Mouse (Mus musculus) small intestine, adult 2 months (tissue): ENCODE data around the gene Naaa. TPM values are rescaled to one million over a fixed set of nuclear protein-coding genes. Genes with fewer than 3 reads are reported as not detected.

ENCODE experiments used
- H3K27ac ChIP-seq: fragments of 200-500 bp; 2 replicates; pipeline ENCODE4 v1.5.1; 2012; ENCODE audit warnings: low read depth, low read length, control low read depth, inconsistent platforms; ENCODE audit not compliant: insufficient read depth
- H3K27me3 ChIP-seq: fragments of 200-500 bp; 2 replicates; pipeline ENCODE4 v1.6.1; 2012; ENCODE audit warnings: mild to moderate bottlenecking, moderate library complexity, low read length, inconsistent platforms; ENCODE audit not compliant: control insufficient read depth, insufficient read depth
- H3K36me3 ChIP-seq: fragments of 200-500 bp; 2 replicates; pipeline ENCODE4 v1.6.1; 2012; ENCODE audit warnings: mild to moderate bottlenecking, low read length, control low read depth, inconsistent platforms; ENCODE audit not compliant: control insufficient read depth, insufficient read depth
- H3K4me1 ChIP-seq: fragments of 200-500 bp; 2 replicates; pipeline ENCODE4 v1.6.1; 2012; ENCODE audit warnings: low read length, inconsistent platforms, mixed read lengths; ENCODE audit not compliant: control insufficient read depth, insufficient read depth, insufficient read length
- H3K4me3 ChIP-seq: fragments of 200-500 bp; 2 replicates; pipeline ENCODE4 v1.5.1; 2012; ENCODE audit warnings: low read depth, mild to moderate bottlenecking, control low read depth, inconsistent platforms, low read length, moderate library complexity
- CTCF ChIP-seq: fragments of 200-500 bp; IDR thresholded peaks from 2 replicates; pipeline ENCODE4 v1.5.1; 2012; ENCODE audit warnings: low read depth, mild to moderate bottlenecking, control low read depth, inconsistent platforms, low read length, moderate library complexity, mixed read lengths; ENCODE audit not compliant: insufficient replicate concordance, insufficient read length; ENCODE audit errors: extremely low read depth
- POLR2A ChIP-seq: fragments of 200-500 bp; IDR thresholded peaks from 2 replicates; pipeline ENCODE4 v1.6.1; 2012; ENCODE audit warnings: low read depth, mild to moderate bottlenecking, control low read depth, inconsistent platforms, low read length, moderate library complexity
- WGBS: fragments of 180-500 bp; shearing (Covaris S2); methylation state at CpG from one replicate; pipeline ENCODE4 v1.1.7; 2018; 5-methylcytosine and 5-hydroxymethylcytosine counted together
- polyA plus RNA-seq: library from polyadenylated mRNA; depleted of rRNA; stranded (reverse); fragments of >200 nt; gene quantifications from 2 replicates; pipeline ENCODE4 v1.2.3, GENCODE M21; 2012; rRNA removed

The Naaa gene
- 28.9 and 59.9 TPM in 2 replicates for polyA plus RNA-seq

DNA sequence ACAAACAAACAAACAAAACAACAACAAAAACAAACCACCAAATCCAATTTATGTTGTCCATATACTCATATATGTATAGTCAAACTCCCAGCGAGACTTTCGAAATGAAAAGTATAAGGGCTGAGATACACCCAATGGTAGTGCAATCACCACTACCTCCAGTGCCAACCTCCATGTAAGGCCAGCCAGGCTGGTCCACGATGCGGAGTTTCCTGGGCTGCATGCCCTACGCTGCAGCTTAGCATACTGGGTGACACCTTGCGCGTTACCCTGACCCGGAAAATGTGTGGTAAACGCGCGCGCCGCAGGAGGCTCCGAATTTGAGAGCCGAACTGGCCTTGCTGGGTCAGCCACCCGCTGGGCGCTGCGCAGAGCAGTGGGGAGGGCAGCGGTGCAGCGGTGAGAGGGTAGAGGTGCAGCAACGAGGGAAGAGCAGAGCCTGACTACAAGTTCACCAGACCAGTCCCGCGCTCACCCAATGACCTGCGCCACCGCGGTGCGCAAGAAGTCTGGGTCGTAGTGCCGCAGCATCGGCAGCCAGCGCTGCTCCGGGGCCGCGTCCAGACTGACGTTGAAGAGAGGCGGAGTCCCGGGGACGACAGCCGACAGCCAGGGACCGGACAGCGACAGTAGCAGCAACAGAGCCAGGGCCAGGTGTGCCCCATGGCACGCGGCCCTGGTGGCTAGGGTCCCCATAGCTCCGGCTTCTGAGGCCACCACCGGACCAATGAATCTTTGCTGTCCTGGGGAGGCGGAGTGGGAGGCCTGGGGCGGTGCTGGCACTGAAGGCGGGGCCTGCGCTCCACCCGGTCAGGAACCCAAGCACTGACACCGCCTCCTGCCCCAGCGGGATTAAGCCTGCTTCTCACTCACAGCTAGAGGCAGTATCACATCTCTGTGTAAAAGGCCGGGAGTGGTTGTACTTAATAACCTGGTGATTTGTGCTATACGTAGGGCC lies at the start of gene Naaa:
TSS of gene Naaa (minus strand) at position 734 of the 958 bp plus-strand sequence.
- peak within 1 kb of the TSS; percentile 87 for H3K27ac ChIP-seq
- 1% methylated on average over 54 of the region's 54 CpGs for WGBS
- peaks cover 4% of the 10 kb centered on the region; the same call in 1 of the 2 replicates for H3K36me3 ChIP-seq
- TF ChIP-seq CTCF (peak; percentile 37; the same call in 1 of the 2 replicates), POLR2A (peak; percentile 88)
- H3K27me3 ChIP-seq: no peaks in the 10 kb centered on the region
- H3K4me1 ChIP-seq: peaks cover 19% of the 10 kb centered on the region
- H3K4me3 ChIP-seq: peak within 1 kb of the TSS; percentile 83

DNA sequence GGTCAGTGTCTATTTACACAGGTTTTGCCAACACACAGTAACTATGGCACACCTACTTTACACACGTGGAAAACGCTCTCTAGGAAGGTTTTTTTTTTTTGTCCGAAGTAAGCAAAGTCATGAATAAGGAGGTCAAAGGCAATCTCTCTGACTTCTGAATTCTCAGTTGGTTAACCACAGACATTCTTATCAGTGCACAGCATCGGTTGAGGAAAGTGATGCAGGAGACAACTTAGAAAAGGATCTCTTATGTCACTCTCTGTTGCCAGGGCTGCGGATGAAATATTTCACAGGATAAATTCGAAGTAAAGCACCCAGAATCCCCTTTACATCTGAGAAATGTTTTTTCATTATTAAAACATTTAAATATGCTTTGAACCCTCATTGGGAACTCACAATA lies 49.4 kb upstream of the Naaa start:
- WGBS: 25% methylated on average over 6 of the region's 6 CpGs
- TF ChIP-seq POLR2A: no peak
- TF ChIP-seq CTCF: no peak
- H3K4me3 ChIP-seq: no peak overlapping the region
- no peaks in the 10 kb centered on the region for H3K27me3 ChIP-seq
- no peak overlapping the region for H3K27ac ChIP-seq
- H3K4me1 ChIP-seq: peaks cover 10% of the 10 kb centered on the region
- H3K36me3 ChIP-seq: no peaks in the 10 kb centered on the region

DNA sequence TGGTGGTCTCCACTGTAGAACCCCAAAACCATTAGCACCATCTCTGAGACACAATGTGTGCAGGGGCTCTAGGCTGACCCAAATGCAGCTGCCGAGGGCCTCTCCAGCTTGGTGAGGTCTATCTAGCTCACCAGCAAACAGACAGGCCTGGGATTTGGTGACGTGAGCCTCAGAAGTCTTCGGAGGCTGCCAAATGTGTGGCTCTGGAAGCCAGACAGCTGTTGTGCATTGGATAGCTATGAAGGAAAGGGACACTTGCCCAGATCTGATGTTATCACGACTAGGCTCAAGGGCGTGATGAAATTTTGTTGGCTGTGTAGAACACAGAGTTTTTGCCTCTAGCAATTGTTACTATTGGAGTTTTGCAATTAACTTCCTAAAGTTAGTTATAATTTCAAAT lies 45.3 kb upstream of the Naaa start:
- TF ChIP-seq POLR2A (no peak), CTCF (no peak)

DNA sequence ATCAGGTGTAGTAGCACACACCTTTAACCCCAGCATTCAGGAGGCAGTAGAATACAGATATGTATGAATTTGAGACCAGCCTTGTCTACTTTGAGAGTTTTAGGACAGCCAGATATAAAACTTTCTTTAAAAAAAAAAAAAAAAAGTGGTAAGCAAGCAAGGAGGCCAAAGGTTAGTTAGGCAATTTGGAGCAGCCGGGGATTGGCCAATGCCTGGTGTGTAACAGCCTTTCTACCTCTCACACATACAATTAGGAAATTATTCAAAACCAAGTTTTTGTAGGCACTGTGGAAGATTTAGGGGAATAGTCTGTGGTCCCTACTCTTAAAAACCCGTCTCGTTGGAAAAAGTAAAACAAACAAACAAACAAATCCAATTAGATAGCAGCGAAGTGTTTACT lies 44.6 kb upstream of the Naaa start:
- H3K4me1 ChIP-seq: no peaks in the 10 kb centered on the region; the same call in 1 of the 2 replicates
- H3K36me3 ChIP-seq: no peaks in the 10 kb centered on the region
- no peak overlapping the region for H3K4me3 ChIP-seq
- whole genome bisulfite sequencing: 63% methylated on average over 4 of the region's 4 CpGs
- no peak overlapping the region for H3K27ac ChIP-seq
- TF ChIP-seq CTCF (no peak), POLR2A (no peak)
- no peaks in the 10 kb centered on the region for H3K27me3 ChIP-seq

More for the DNA sequence above, 45.3 kb upstream of the Naaa start:
- no peak overlapping the region for H3K4me3 ChIP-seq
- WGBS: 63% methylated on average over 5 of the region's 5 CpGs
- no peaks in the 10 kb centered on the region for H3K27me3 ChIP-seq
- H3K4me1 ChIP-seq: peaks cover under 1% of the 10 kb centered on the region; the same call in 1 of the 2 replicates
- no peak overlapping the region for H3K27ac ChIP-seq
- H3K36me3 ChIP-seq: no peaks in the 10 kb centered on the region

DNA sequence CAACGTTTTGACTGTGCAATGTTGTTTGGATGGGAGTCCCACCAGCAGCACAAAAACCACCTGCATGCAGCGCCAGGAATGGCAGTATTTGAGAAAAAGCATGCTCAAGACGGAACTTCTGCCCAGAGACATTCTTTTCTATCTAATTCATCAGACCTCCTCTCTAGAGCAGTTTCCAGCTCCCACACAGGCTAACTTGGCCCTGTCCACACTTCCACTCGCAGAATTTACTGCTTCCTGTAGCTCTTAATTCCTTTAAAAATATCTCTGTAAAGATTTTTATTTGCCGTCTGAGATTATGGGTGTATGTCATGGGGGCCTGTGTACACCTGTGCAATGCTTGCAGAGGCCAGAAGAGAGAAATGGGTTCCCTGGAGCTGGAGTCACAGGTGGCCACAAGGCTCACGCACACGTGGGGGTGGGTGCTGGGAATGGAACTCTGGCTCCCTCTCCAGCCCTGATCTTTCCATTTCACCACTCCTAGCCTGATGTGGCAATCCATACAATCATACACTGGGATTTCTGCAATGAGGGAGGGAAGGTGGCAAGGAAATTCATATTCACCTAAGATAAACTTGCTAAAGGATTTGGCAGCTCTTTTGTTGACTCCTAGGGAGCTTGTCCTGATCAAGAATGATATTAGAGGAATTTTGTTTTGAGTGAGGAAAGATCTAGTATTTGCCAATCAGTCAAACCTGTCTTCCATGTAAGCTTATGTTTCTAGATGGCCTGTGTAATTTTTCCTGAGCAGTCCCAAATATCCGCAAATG lies 43.8 kb upstream of the Naaa start:
- 66% methylated on average over 8 of the region's 8 CpGs for WGBS
- Histone ChIP-seq H3K4me1 (no peaks in the 10 kb centered on the region; the same call in 1 of the 2 replicates), H3K36me3 (no peaks in the 10 kb centered on the region), H3K27me3 (no peaks in the 10 kb centered on the region), H3K27ac (no peak overlapping the region), H3K4me3 (no peak overlapping the region)
- no peak for TF ChIP-seq CTCF
- TF ChIP-seq POLR2A: no peak

DNA sequence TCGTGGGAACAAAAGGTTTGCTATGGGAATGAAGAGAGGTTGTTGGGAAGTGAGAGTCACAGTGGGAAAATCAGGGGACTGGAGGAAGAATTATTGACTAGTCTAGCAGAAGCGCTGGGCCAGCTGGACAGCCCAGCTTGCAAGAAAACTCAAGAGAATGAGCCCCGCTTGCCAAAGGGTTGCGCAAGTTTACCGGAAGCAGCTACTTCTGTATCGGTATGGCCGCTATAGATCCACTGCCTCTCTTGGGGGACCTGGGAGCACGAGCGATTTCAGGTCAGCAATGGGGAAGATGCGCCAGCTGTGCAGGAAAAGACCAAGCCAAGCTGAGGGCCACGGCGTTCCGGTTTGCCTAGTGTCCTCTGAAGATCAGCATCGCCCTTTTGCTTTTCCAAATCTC lies 40.6 kb upstream of the Naaa start:
- Histone ChIP-seq H3K36me3 (no peaks in the 10 kb centered on the region), H3K4me1 (no peaks in the 10 kb centered on the region), H3K27ac (no peak overlapping the region), H3K27me3 (no peaks in the 10 kb centered on the region), H3K4me3 (no peak overlapping the region)
- TF ChIP-seq POLR2A (no peak), CTCF (no peak)
- 85% methylated on average over 14 of the region's 14 CpGs for WGBS
